Mouse (Mus musculus) bone marrow, adult 2 months (tissue): Measurements from ENCODE around the gene Kalrn. TPM values are rescaled to one million over a fixed set of nuclear protein-coding genes. Genes with fewer than 3 reads are reported as not detected.

Source experiments
- H3K27ac ChIP-seq: fragments of 200-500 bp; 2 replicates; pipeline ENCODE4 v1.5.1; 2012; ENCODE audit warnings: low read depth, mild to moderate bottlenecking, control low read depth, inconsistent platforms, low read length; ENCODE audit not compliant: control insufficient read depth, poor library complexity, insufficient read depth
- H3K4me1 ChIP-seq: fragments of 200-500 bp; 2 replicates; pipeline ENCODE4 v1.6.1; 2011; ENCODE audit warnings: low read length; ENCODE audit not compliant: control insufficient read depth, insufficient read depth
- H3K4me3 ChIP-seq: fragments of 200-500 bp; replicated peaks from 2 replicates; pipeline ENCODE3; 2011; ENCODE audit warnings: mild to moderate bottlenecking, low read depth, low read length, control low read depth; ENCODE audit not compliant: control insufficient read depth
- CTCF ChIP-seq: fragments of 200-500 bp; IDR thresholded peaks from 2 replicates; pipeline ENCODE4 v1.5.1; 2011; ENCODE audit warnings: low read length, control low read depth; ENCODE audit not compliant: control insufficient read depth, insufficient read depth
- POLR2A ChIP-seq: fragments of 200-500 bp; IDR thresholded peaks from 2 replicates; pipeline ENCODE4 v1.6.1; 2011; ENCODE audit warnings: low read depth, mild to moderate bottlenecking, control low read depth, low read length, borderline replicate concordance; ENCODE audit not compliant: control insufficient read depth
- WGBS: fragments of 180-500 bp; shearing (Covaris S2); methylation state at CpG from one replicate; pipeline ENCODE4 v1.1.7; 2018; 5-methylcytosine and 5-hydroxymethylcytosine counted together
- polyA plus RNA-seq: library from polyadenylated mRNA; stranded (reverse); fragments of >200 nt; gene quantifications from 2 replicates; pipeline ENCODE4 v1.2.4, GENCODE M21; 2011; ENCODE audit warnings: low replicate concordance; ENCODE audit not compliant: missing spikeins, insufficient read depth, insufficient read length

Gene Kalrn
- polyA plus RNA-seq, 1 experiment: 72.1 TPM

GRCm38 (mm10) chr16:34525866-34526265 lies 47.5 kb downstream of the Kalrn start:
- 81% methylated on average over 8 of the region's 8 CpGs for WGBS
- Histone ChIP-seq H3K27ac (no peak overlapping the region), H3K4me3 (no peak overlapping the region), H3K4me1 (no peaks in the 10 kb centered on the region)
- TF ChIP-seq POLR2A: no peak
- TF ChIP-seq CTCF: no peak

GRCm38 (mm10) chr16:34525205-34525604 lies 48.1 kb downstream of the Kalrn start:
- 52% methylated on average over 3 of the region's 3 CpGs for WGBS
- no peak overlapping the region for H3K4me3 ChIP-seq
- no peaks in the 10 kb centered on the region for H3K4me1 ChIP-seq
- H3K27ac ChIP-seq: no peak overlapping the region
- TF ChIP-seq POLR2A (no peak), CTCF (no peak)

GRCm38 (mm10) chr16:34521061-34521460 lies 52.3 kb downstream of the Kalrn start:
- TF ChIP-seq POLR2A (no peak), CTCF (no peak)
- 76% methylated on average over 5 of the region's 5 CpGs for WGBS
- no peak overlapping the region for H3K4me3 ChIP-seq
- no peaks in the 10 kb centered on the region for H3K4me1 ChIP-seq
- H3K27ac ChIP-seq: no peak overlapping the region

- WGBS: 86% methylated on average over 12 of the region's 12 CpGs
- Histone ChIP-seq H3K27ac (no peak overlapping the region), H3K4me1 (no peaks in the 10 kb centered on the region), H3K4me3 (no peak overlapping the region)
- TF ChIP-seq CTCF: no peak
- TF ChIP-seq POLR2A: no peak
Observed at GRCm38 (mm10) chr16:34516891-34517398, 56.4 kb downstream of the Kalrn start.

- Histone ChIP-seq H3K27ac (no peak overlapping the region), H3K4me1 (no peaks in the 10 kb centered on the region), H3K4me3 (no peak overlapping the region)
- 75% methylated on average over 4 of the region's 4 CpGs for WGBS
- TF ChIP-seq CTCF: no peak
Observed at GRCm38 (mm10) chr16:34515485-34515884, 57.8 kb downstream of the Kalrn start.

GRCm38 (mm10) chr16:34513956-34514593 lies 59.3 kb downstream of the Kalrn start:
- no peak overlapping the region for H3K27ac ChIP-seq
- no peaks in the 10 kb centered on the region for H3K4me1 ChIP-seq
- WGBS: 76% methylated on average over 13 of the region's 13 CpGs
- H3K4me3 ChIP-seq: no peak overlapping the region
- TF ChIP-seq CTCF (no peak), POLR2A (no peak)

GRCm38 (mm10) chr16:34512326-34512725 lies 61.0 kb downstream of the Kalrn start:
- 81% methylated on average over 4 of the region's 4 CpGs for WGBS
- TF ChIP-seq CTCF: no peak
- TF ChIP-seq POLR2A: no peak
- H3K27ac ChIP-seq: no peak overlapping the region
- H3K4me3 ChIP-seq: no peak overlapping the region
- H3K4me1 ChIP-seq: no peaks in the 10 kb centered on the region; the same call in 1 of the 2 replicates

- WGBS: 16% methylated on average over 1 of the region's 1 CpGs
- Histone ChIP-seq H3K4me1 (no peaks in the 10 kb centered on the region; the same call in 1 of the 2 replicates), H3K27ac (no peak overlapping the region), H3K4me3 (no peak overlapping the region)
- TF ChIP-seq POLR2A (no peak), CTCF (no peak)
Observed at GRCm38 (mm10) chr16:34508125-34508524, 65.2 kb downstream of the Kalrn start.

GRCm38 (mm10) chr16:34506048-34506447 lies 67.3 kb downstream of the Kalrn start:
- Histone ChIP-seq H3K27ac (no peak overlapping the region), H3K4me1 (no peaks in the 10 kb centered on the region; the same call in 1 of the 2 replicates), H3K4me3 (no peak overlapping the region)
- 72% methylated on average over 2 of the region's 2 CpGs for WGBS
- TF ChIP-seq POLR2A: no peak
- TF ChIP-seq CTCF: no peak
